Mouse (Mus musculus) heart, adult 2 months (tissue): ENCODE results near the gene Rph3al. TPM values are rescaled to one million over a fixed set of nuclear protein-coding genes. Genes with fewer than 3 reads are reported as not detected.

Source experiments
- DNase-seq, 2 experiments: peaks; one replicate each; pipeline ENCODE4 v3.0.0; 2021
- H3K27ac ChIP-seq: fragments of 200-600 bp; 2 replicates; pipeline ENCODE4 v1.8.1; 2022
- H3K27me3 ChIP-seq: fragments of 200-500 bp; 2 replicates; pipeline ENCODE4 v1.6.1; 2012; ENCODE audit warnings: mild to moderate bottlenecking, low read length, inconsistent platforms, mixed read lengths; ENCODE audit not compliant: control insufficient read depth, insufficient read depth
- H3K36me3 ChIP-seq: fragments of 200-500 bp; 2 replicates; pipeline ENCODE4 v1.6.1; 2012; ENCODE audit warnings: low read length, inconsistent platforms; ENCODE audit not compliant: control insufficient read depth, insufficient read depth
- H3K4me1 ChIP-seq: fragments of 200-500 bp; 2 replicates; pipeline ENCODE4 v1.6.1; 2011; ENCODE audit warnings: low read length; ENCODE audit not compliant: control insufficient read depth, insufficient read depth
- H3K4me3 ChIP-seq: fragments of 200-600 bp; 2 replicates; pipeline ENCODE4 v1.8.1; 2022
- H3K79me2 ChIP-seq: fragments of 200-500 bp; replicated peaks from 2 replicates; pipeline ENCODE4 v1.6.1; 2012; ENCODE audit warnings: mild to moderate bottlenecking, inconsistent platforms, low read length, moderate library complexity, mixed read lengths; ENCODE audit not compliant: control insufficient read depth, insufficient read depth
- H3K9ac ChIP-seq: fragments of 200-500 bp; 2 replicates; pipeline ENCODE4 v1.6.1; 2012; ENCODE audit warnings: low read depth, mild to moderate bottlenecking, control low read depth, inconsistent platforms, low read length, mixed read lengths
- CTCF ChIP-seq: fragments of 200-600 bp; IDR thresholded peaks from 2 replicates; pipeline ENCODE4 v1.8.1; 2022; ENCODE audit warnings: antibody characterized with exemption, mild to moderate bottlenecking, moderate library complexity
- EP300 ChIP-seq: fragments of 200-500 bp; IDR thresholded peaks from 2 replicates; pipeline ENCODE4 v1.6.1; 2011; ENCODE audit warnings: low read depth, low read length, control low read depth; ENCODE audit not compliant: insufficient read depth
- POLR2A ChIP-seq: fragments of 200-500 bp; IDR thresholded peaks from 2 replicates; pipeline ENCODE4 v1.6.1; 2011; ENCODE audit warnings: mild to moderate bottlenecking, low read depth, low read length, control low read depth; ENCODE audit not compliant: insufficient read depth
- WGBS: fragments of 180-500 bp; shearing (Covaris S2); methylation state at CpG from one replicate; pipeline ENCODE4 v1.1.7; 2018; 5-methylcytosine and 5-hydroxymethylcytosine counted together
- intact Hi-C: fragments of 180-260 bp; cut with DNase I; formaldehyde crosslinking; loops from one replicate; pipeline ENCODE4 v1.15.1; 2025
- polyA plus RNA-seq: library from polyadenylated mRNA; depleted of rRNA; stranded (reverse); fragments of >200 nt; gene quantifications from 2 replicates; pipeline ENCODE4 v1.2.3, GENCODE M21; 2012
- total RNA-seq, 2 experiments: library from RNA; stranded (reverse); gene quantifications; 2 replicates each; pipeline ENCODE4 v1.2.3; 2021

Rph3al gene
- total and polyA plus RNA-seq, 3 experiments, result 5.9 to 11.7 (median 11.1) TPM

DNA sequence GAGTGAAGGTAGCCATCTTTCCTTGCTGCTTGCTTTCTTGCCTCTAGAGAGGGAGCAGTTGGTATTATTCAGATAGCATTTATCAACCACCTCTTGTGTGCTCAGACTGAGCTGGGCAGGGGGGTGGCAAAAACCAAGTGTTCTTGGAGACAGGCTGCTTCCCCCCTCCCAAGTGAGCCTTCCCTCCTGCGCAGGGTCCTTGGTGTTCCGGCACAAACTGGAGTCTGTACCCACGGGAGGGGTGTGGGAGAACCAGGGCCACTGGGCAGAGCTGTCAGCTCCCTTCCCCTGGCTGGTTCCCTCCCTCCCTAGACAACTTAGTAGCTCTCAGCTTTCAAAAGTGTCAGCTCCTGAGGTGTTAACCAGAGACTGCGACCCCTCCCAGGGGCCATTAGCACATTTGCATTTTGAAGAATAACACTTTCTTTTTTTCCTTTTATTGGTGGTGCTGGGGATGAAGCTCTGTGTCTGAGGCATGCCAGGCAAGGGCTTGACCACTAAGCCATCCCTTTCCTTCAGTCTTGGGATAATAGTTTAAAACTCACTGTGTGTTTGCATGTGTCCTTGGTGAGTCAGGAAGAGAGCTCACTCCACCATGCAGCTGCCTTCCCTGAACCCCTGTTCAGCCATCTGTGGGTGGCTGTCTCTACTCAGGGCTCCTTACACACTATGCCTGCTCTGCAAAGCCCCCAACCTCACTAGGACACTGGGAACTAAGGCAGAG is 73.5 kb downstream of the Rph3al start:
- H3K79me2 ChIP-seq, result no peaks in the 10 kb centered on the region
- H3K4me3 ChIP-seq, result no peak overlapping the region
- intact Hi-C loops, result no loop called here
- no peak for DNase-seq
- H3K9ac ChIP-seq, result no peak overlapping the region
- H3K27ac ChIP-seq, result no peak overlapping the region
- H3K27me3 ChIP-seq, result no peaks in the 10 kb centered on the region
- H3K36me3 ChIP-seq, result no peaks in the 10 kb centered on the region
- TF ChIP-seq EP300 (no peak), POLR2A (no peak), CTCF (no peak)
- H3K4me1 ChIP-seq, result no peaks in the 10 kb centered on the region
- 92% methylated on average over 4 of the region's 4 CpGs for WGBS

DNA sequence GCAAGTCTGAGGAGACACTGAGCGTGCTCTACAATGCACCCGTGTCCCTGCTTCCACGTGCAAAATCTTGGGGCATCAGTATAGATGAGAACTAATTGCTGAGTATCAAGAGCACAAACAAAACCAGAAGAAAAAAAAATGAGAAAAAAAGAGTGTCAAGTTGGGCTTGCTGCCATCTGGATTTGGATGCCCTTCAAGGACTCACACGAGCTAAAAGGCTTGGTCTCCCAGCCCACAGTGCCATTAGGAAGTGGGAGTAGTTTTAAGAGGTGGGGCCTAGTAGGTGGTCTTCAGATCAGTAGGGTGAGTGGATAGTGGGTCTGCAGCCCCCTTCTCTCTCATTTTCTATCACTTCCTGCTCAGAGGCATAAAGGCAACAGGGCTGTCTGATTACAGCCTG is 75.8 kb downstream of the Rph3al start:
- H3K27me3 ChIP-seq, result no peaks in the 10 kb centered on the region
- no peaks in the 10 kb centered on the region for H3K79me2 ChIP-seq
- 66% methylated on average over 4 of the region's 4 CpGs for WGBS
- H3K36me3 ChIP-seq, result no peaks in the 10 kb centered on the region
- H3K27ac ChIP-seq, result no peak overlapping the region
- H3K4me1 ChIP-seq, result no peaks in the 10 kb centered on the region
- intact Hi-C loops, result no loop called here
- H3K9ac ChIP-seq, result no peak overlapping the region
- H3K4me3 ChIP-seq, result no peak overlapping the region
- no peak for DNase-seq
- TF ChIP-seq CTCF (no peak), POLR2A (no peak), EP300 (no peak)

DNA sequence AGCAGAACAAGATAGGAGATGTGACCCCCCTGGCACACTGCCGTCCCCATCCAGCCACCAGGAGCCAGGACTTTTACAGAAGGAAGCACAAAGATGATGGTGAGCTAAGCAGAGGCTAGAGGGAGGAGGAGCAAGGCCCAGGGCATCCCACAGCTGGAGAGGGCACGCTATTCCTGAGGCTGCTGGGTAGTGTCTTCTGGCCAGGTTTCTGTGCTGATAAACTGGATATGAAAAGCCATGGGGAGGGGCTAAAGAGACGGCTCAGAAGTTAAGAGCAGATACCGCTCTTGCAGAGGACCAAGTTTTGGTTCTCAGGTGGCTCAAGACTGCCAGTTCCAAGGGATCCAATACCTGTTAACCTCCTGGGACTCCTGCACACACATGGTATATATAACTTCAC is 76.6 kb downstream of the Rph3al start:
- Histone ChIP-seq H3K4me1 (no peaks in the 10 kb centered on the region), H3K27me3 (no peaks in the 10 kb centered on the region), H3K4me3 (no peak overlapping the region), H3K9ac (no peak overlapping the region), H3K27ac (no peak overlapping the region), H3K79me2 (no peaks in the 10 kb centered on the region), H3K36me3 (no peaks in the 10 kb centered on the region)
- no peak for DNase-seq
- WGBS, result 68% methylated on average over 4 of the region's 4 CpGs
- TF ChIP-seq POLR2A (no peak), EP300 (no peak), CTCF (no peak)
- intact Hi-C loops, result no loop called here

DNA sequence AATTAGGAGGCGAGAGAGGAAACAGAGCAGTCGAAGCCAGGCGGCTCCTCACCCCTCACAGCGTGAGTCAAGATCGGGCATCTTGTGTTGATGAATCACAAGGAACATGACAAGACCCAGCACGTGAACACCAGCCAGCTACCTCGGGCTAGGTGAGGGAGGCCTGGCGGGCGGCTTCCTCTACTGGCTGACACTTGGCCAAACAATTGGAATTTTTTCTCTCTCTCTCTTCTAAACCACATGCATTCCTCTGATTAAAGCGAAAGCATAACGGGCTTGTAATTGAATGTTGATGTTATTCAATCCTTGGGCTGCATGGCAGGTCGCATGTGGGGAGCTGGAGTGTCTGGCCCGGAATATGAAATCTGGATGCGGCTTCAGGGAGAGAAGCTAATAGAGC is 77.0 kb downstream of the Rph3al start:
- Histone ChIP-seq H3K79me2 (no peaks in the 10 kb centered on the region), H3K4me3 (no peak overlapping the region), H3K36me3 (no peaks in the 10 kb centered on the region), H3K27me3 (no peaks in the 10 kb centered on the region), H3K9ac (no peak overlapping the region), H3K27ac (no peak overlapping the region), H3K4me1 (no peaks in the 10 kb centered on the region)
- TF ChIP-seq EP300, result no peak
- no peak for TF ChIP-seq CTCF
- TF ChIP-seq POLR2A, result no peak
- WGBS, result 64% methylated on average over 14 of the region's 14 CpGs
- intact Hi-C loops, result no loop called here
- DNase-seq, result no peak

DNA sequence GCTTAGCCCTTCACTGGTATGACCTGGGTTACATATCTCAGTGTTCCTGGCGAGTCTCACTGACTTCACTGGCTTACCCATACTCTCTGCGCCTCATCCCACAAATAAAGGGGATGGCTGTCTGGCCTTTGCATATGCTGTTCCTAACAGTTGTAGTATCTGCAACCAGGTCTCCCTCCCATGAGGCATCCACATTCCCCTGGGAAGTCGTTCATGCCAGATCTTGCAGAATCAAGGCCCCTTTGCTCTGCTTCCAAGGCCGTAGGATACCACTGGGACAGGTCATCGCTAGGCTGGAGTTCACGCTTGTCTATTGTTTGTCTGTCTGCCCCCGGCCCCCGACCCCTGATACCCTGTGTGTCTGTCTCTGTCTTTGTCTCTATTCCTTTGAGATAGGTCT is 78.8 kb downstream of the Rph3al start:
- no peak overlapping the region for H3K9ac ChIP-seq
- H3K36me3 ChIP-seq, result no peaks in the 10 kb centered on the region
- no peaks in the 10 kb centered on the region for H3K4me1 ChIP-seq
- no peaks in the 10 kb centered on the region for H3K79me2 ChIP-seq
- TF ChIP-seq EP300 (no peak), CTCF (no peak), POLR2A (no peak)
- H3K27ac ChIP-seq, result no peak overlapping the region
- intact Hi-C loops, result no loop called here
- H3K4me3 ChIP-seq, result no peak overlapping the region
- WGBS, result 80% methylated on average over 8 of the region's 8 CpGs
- no peaks in the 10 kb centered on the region for H3K27me3 ChIP-seq
- no peak for DNase-seq

DNA sequence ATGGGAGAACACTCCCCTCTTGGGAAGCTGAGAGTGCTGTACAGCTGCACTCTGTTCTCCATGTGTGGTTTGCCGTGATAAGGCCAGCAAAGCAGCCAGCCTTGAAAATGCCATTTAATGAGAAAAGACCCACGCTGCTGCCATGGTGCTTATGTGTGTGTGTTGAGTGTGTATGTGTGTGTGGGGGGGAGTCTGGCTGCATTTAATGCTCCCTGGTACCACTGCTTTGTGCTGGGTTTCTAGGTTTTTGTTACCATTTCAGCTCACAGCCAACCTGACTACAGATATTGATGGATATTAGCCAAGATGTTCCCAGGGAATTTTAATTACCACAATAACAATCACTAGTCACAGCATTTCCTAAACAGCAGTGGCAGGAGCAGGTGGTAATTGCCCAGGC is 79.3 kb downstream of the Rph3al start:
- Histone ChIP-seq H3K79me2 (no peaks in the 10 kb centered on the region), H3K27ac (no peak overlapping the region), H3K4me1 (no peaks in the 10 kb centered on the region), H3K36me3 (no peaks in the 10 kb centered on the region), H3K9ac (no peak overlapping the region), H3K4me3 (no peak overlapping the region), H3K27me3 (no peaks in the 10 kb centered on the region)
- intact Hi-C loops, result no loop called here
- TF ChIP-seq EP300 (no peak), CTCF (no peak), POLR2A (no peak)
- DNase-seq, result no peak
- 71% methylated on average over 2 of the region's 2 CpGs for WGBS
